Mouse (Mus musculus) lung, adult 10 weeks (tissue): ENCODE measurements around the gene Rsrc1. TPM values are rescaled to one million over a fixed set of nuclear protein-coding genes. Genes with fewer than 3 reads are reported as not detected.

Experiments
- polyA plus RNA-seq: library from polyadenylated mRNA; stranded (reverse); fragments of 350-450 nt; fragmentation: Illumina TruSeq; extraction: RNeasy Lipid Tissue Mini Kit (QIAGEN cat#74804); gene quantifications from one replicate; pipeline ENCODE4 v1.2.3, GENCODE M21; 2014; ENCODE audit warnings: low read depth, low replicate concordance; ENCODE audit not compliant: insufficient read depth

Gene Rsrc1
- 10.2 TPM for polyA plus RNA-seq

DNA sequence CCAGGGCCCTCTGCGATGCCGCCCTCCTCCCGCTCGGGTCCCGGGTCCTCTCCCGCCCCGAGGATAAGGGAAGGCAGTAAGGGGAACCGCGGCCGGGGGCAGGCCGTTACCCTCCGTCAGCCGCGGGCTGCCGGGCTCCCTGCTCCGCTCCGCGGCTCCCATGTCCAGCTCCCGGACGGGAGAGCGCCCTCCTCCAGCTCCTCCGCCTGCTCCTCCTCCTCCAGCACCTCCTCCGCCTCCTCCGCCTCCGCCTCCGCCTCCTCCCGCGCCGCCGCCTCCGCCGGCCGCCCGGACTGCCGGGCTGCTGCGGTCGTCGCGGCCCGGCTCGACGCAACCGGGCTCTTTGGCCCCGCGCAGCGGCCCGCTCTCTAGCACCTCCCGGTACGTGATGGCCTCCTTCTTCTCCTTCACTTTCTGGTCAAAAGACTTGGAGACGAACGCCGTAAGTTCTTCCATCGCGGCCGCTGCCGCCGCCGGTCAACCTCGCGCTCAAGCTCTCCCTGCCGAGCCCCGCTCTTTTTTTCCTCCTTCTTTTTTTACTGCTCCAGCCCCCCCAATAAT, at the start of gene Rsrc1:
Rsrc1 (plus strand) TSS at position 290 of the 561 bp plus-strand sequence.

DNA sequence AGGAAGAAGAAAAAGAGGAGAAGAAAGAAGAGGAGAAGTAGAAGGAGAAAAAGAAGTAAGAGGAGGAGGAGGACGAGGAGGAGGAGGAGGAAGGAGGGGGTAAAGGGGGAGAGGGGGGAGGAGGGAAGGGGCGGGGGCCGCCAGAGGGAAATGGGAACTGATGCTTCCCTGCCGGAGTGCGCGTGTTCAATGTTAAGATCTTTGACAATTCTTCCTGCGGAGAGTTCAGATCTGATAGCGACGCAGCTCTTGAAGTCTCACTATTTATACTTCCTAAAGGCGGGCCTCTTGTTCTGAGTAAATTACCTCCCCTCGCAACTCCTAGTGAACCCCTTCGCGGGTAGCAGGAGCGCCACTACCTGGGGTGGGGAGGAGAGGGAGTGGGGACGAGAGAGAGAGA, 516 bp downstream of the Rsrc1 start, which contains the start of gene Shox2:
Shox2 (minus strand) TSS at position 66 of the 400 bp plus-strand sequence.

DNA sequence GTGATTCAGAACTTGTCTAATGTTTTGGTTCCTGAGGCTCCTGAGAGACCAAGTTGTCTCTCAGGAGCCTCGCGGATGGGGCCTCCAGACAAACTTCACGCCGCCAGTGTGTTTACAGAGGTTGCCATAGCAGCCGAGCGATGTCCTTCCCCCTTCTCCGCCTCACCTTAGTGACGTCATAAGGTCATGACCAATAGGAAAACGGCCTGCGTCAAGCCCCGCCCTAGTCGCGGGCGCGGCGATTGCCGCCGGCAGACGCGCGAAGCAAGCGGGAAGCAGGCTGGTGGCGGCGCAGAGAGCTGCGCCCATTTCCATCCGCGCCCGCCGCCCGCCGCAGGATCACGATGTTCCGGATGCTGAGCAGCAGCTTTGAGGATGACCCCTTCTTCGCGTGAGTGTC, 392.7 kb downstream of the Rsrc1 start, which contains the start of gene Mlf1:
Mlf1 (plus strand) TSS at position 226 of the 400 bp plus-strand sequence.

DNA sequence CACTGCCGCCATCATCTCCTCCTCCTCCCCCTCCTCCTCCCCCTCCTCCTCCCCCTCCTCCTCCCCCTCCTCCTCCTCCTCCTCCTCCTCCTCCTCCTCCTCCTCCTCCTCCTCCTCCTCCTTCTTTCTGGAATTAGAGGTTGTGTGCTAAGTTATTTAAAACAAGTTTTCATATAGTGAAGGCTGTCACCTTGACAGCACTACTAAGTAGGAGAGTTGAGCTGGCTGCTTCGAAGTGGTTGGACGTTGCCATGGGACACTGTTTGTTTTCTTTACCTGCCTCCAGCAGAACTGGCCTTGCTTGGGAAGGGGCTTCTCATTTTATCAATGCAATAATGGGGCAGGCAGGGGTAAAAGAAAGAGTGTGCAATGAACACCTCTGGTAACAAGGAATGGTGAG, 393.9 kb downstream of the Rsrc1 start, which contains the start of gene Gm17402:
Gm17402 (minus strand) TSS at position 101 of the 400 bp plus-strand sequence.

Other genes starting within 250 kb of the Rsrc1 start
- gene Shox2, start 381 bp downstream of the Rsrc1 start, polyA plus RNA-seq: 0.62 TPM